Mouse (Mus musculus) cortical plate, adult 2 months (tissue): ENCODE measurements around the gene Tmem120b.

Experiments used
- CTCF ChIP-seq: fragments of 200-500 bp; IDR thresholded peaks from 2 replicates; pipeline ENCODE4 v1.5.1; 2011; ENCODE audit warnings: mild to moderate bottlenecking, control low read depth, low read length; ENCODE audit not compliant: insufficient read depth; ENCODE audit errors: extremely low read depth
- POLR2A ChIP-seq: fragments of 200-500 bp; IDR thresholded peaks from 2 replicates; pipeline ENCODE4 v1.6.1; 2011; ENCODE audit warnings: mild to moderate bottlenecking, low read length, control low read depth; ENCODE audit not compliant: insufficient read depth; ENCODE audit errors: extremely low read depth

GRCm38 (mm10) chr5:123088784-123089183, 20.6 kb downstream of the Tmem120b start:
- no peak for TF ChIP-seq POLR2A
- no peak for TF ChIP-seq CTCF
